21 mouse cellular contexts compared by ENCODE assay signal in genomic region chr6:146753560-146754160, GRCm38 (mm10). TPM values are rescaled to one million over a fixed set of nuclear protein-coding genes. Genes with fewer than 3 reads are reported as not detected.
DNase-seq lines count a peak whose midpoint lies in the region; ATAC-seq and TF ChIP-seq lines count a peak whose summit lies in the region.
"Had no signal": no experiment of that assay in that cellular context is flagged by ENCODE, and none has a peak within 500 bp of the region (broad histone marks: within the 10 kb centered on the region; RNA-seq: fewer than 3 reads in every experiment).

No protein-coding gene starts in this region.

- ATAC-seq in heart, postnatal 0 days (ENCODE audit: insufficient read depth, low read depth), result no peak
- ATAC-seq in embryonic facial prominence, embryonic 15.5 days (ENCODE audit: insufficient number of reproducible peaks, low FRiP score, low TSS enrichment, low read depth), result no peak
- no peak for ATAC-seq in neural tube, embryonic 14.5 days (ENCODE audit: low read depth)
- ATAC-seq: intestine, embryonic 16.5 days; lung, postnatal 0 days; Patski had no signal

- DNase-seq in gastrocnemius, adult 2 months, result no peak
- no peak for DNase-seq in gastrocnemius, adult 18-20 months (ENCODE audit: low spot score)
- DNase-seq in heart, postnatal 0 days (ENCODE audit: low spot score), result no peak
- no peak for DNase-seq in heart, adult 9 months (ENCODE audit: low spot score in 2 of 2)
- DNase-seq in adrenal gland, postnatal 14 days, result no peak
- DNase-seq in midbrain, embryonic 10.5 days (ENCODE audit: low spot score), result no peak
- DNase-seq: cerebellum, postnatal 36 days; gastrocnemius, postnatal 36 days; layer of hippocampus, adult 9-11 months; right cerebral cortex, postnatal 25 days; thymus, postnatal 25 days had no signal

- H3K4me1 ChIP-seq in heart, postnatal 0 days (ENCODE audit: control insufficient read depth, insufficient read depth), result peaks cover 53% of the 10 kb centered on the region
- peaks cover 11% of the 10 kb centered on the region; the same call in 1 of the 2 replicates for H3K4me1 ChIP-seq in embryonic facial prominence, embryonic 15.5 days
- 0 out of 2 replicates have a peak, but pooled peaks cover 5% of the 10 kb centered on the region for H3K4me1 ChIP-seq in neural tube, embryonic 14.5 days (ENCODE audit: control insufficient read depth, insufficient read depth, low read length)
- H3K4me1 ChIP-seq in midbrain, embryonic 10.5 days, result peaks cover 13% of the 10 kb centered on the region

- intact Hi-C loops in gastrocnemius, adult 2 months (cut with DNase I), result no loop called here

- no peak overlapping the region for H3K9ac ChIP-seq in heart, postnatal 0 days (replicated peaks; ENCODE audit: low read depth, low read length)
- H3K9ac ChIP-seq in embryonic facial prominence, embryonic 15.5 days, result no peak overlapping the region
- no peak overlapping the region for H3K9ac ChIP-seq in neural tube, embryonic 14.5 days (replicated peaks; ENCODE audit: low read depth, low read length)
- H3K9ac ChIP-seq: hindbrain, embryonic 14.5 days; liver, embryonic 14.5 days had no signal

- 29% methylated on average over 2 of the region's 2 CpGs for WGBS in heart, postnatal 0 days
- 27% methylated on average over 2 of the region's 2 CpGs for WGBS in embryonic facial prominence, embryonic 15.5 days
- 76% methylated on average over 2 of the region's 2 CpGs for WGBS in neural tube, embryonic 14.5 days
- WGBS in midbrain, embryonic 10.5 days, result 90% methylated on average over 2 of the region's 2 CpGs

- 0 out of 2 replicates have a peak overlapping the region, but pooled peaks have one; percentile 0 for H3K27ac ChIP-seq in gastrocnemius, adult 2 months
- peak overlapping the region; percentile 20 for H3K27ac ChIP-seq in heart, postnatal 0 days (ENCODE audit: low read depth)
- peak overlapping the region; percentile 74 for H3K27ac ChIP-seq in embryonic facial prominence, embryonic 15.5 days (replicated peaks)
- 0 out of 2 replicates have a peak overlapping the region, but pooled peaks have one; percentile 10 for H3K27ac ChIP-seq in neural tube, embryonic 14.5 days (ENCODE audit: low read depth, low read length)
- H3K27ac ChIP-seq in midbrain, embryonic 10.5 days (replicated peaks), result no peak overlapping the region
- H3K27ac ChIP-seq: hindbrain, embryonic 14.5 days; kidney, postnatal 0 days; liver, embryonic 14.5 days had no signal

- H3K36me3 ChIP-seq in heart, postnatal 0 days (replicated peaks; ENCODE audit: control insufficient read depth, insufficient read depth, low read length), result no peaks in the 10 kb centered on the region
- H3K36me3 ChIP-seq in embryonic facial prominence, embryonic 15.5 days, result no peaks in the 10 kb centered on the region
- H3K36me3 ChIP-seq in neural tube, embryonic 14.5 days (ENCODE audit: control insufficient read depth, insufficient read depth, low read length), result no peaks in the 10 kb centered on the region
- no peaks in the 10 kb centered on the region for H3K36me3 ChIP-seq in midbrain, embryonic 10.5 days

- TF ChIP-seq CTCF in gastrocnemius, adult 2 months (IDR thresholded peaks at IDR 0.05), result no peak
- TF ChIP-seq CTCF in heart, postnatal 0 days (IDR thresholded peaks at IDR 0.05; ENCODE audit: low read depth), result no peak

- no peak for TF ChIP-seq EP300 in heart, postnatal 0 days (IDR thresholded peaks at IDR 0.05; ENCODE audit: low read depth)

- H3K4me3 ChIP-seq in gastrocnemius, adult 2 months, result no peak overlapping the region
- no peak overlapping the region for H3K4me3 ChIP-seq in heart, postnatal 0 days (ENCODE audit: low read depth, low read length)
- H3K4me3 ChIP-seq in embryonic facial prominence, embryonic 15.5 days (replicated peaks), result no peak overlapping the region
- no peak overlapping the region for H3K4me3 ChIP-seq in neural tube, embryonic 14.5 days (ENCODE audit: low read depth, low read length)
- no peak overlapping the region for H3K4me3 ChIP-seq in midbrain, embryonic 10.5 days
- H3K4me3 ChIP-seq: myocyte had no signal

- H3K27me3 ChIP-seq in heart, postnatal 0 days (ENCODE audit: control insufficient read depth, insufficient read depth, low read length), result no peaks in the 10 kb centered on the region
- H3K27me3 ChIP-seq in embryonic facial prominence, embryonic 15.5 days, result no peaks in the 10 kb centered on the region
- H3K27me3 ChIP-seq in neural tube, embryonic 14.5 days (ENCODE audit: control insufficient read depth, insufficient read depth, low read length), result no peaks in the 10 kb centered on the region
- H3K27me3 ChIP-seq in midbrain, embryonic 10.5 days (ENCODE audit: low read depth, poor library complexity, severe bottlenecking), result no peaks in the 10 kb centered on the region
- H3K27me3 ChIP-seq: Patski had no signal

- no peak overlapping the region for H3K4me2 ChIP-seq in heart, postnatal 0 days (ENCODE audit: low read depth, low read length)
- no peak overlapping the region for H3K4me2 ChIP-seq in embryonic facial prominence, embryonic 15.5 days (replicated peaks)
- no peak overlapping the region for H3K4me2 ChIP-seq in neural tube, embryonic 14.5 days (ENCODE audit: low read depth, low read length)
- H3K4me2 ChIP-seq: hindbrain, embryonic 14.5 days; midbrain, embryonic 11.5 days had no signal

- no peaks in the 10 kb centered on the region for H3K9me3 ChIP-seq in heart, postnatal 0 days (replicated peaks; ENCODE audit: control insufficient read depth, low read length)
- no peaks in the 10 kb centered on the region for H3K9me3 ChIP-seq in embryonic facial prominence, embryonic 15.5 days (replicated peaks)
- H3K9me3 ChIP-seq in neural tube, embryonic 14.5 days (ENCODE audit: control insufficient read depth, low read length), result no peaks in the 10 kb centered on the region
- H3K9me3 ChIP-seq in midbrain, embryonic 10.5 days (replicated peaks), result no peaks in the 10 kb centered on the region

RNA-seq across cellular contexts. Expression of gene Stk38l, which starts 28.9 kb away (rescaled TPM):
- total RNA-seq in gastrocnemius, adult 2 months (2021), result 10 to 100 TPM; 11.4 to 11.8 TPM
- total RNA-seq in gastrocnemius, adult 18-20 months (2021), result 10 to 100 TPM in 1 of 2 experiments, 1 to 10 TPM in 1; 8.7 to 10.1 TPM
- total RNA-seq in heart, postnatal 0 days (2014; rRNA removed; ENCODE audit: low replicate concordance), result 9.9 and 13.4 TPM in 2 replicates
- polyA plus RNA-seq in heart, postnatal 0 days (2015; fragmentation: Nextera tagmentation; extraction: Ambion mirVana), result 17.7 and 20.5 TPM in 2 replicates
- polyA plus RNA-seq in embryonic facial prominence, embryonic 15.5 days (2015; fragmentation: Nextera tagmentation; extraction: Ambion mirVana), result 16.7 and 16.9 TPM in 2 replicates
- 13.9 and 18.2 TPM in 2 replicates for polyA plus RNA-seq in neural tube, embryonic 14.5 days (2014; fragmentation: Nextera tagmentation; extraction: Ambion mirVana)
- total RNA-seq in adrenal gland, postnatal 14 days (2021), result 17.8 and 18.9 TPM in 2 replicates
- 21.0 and 21.2 TPM in 2 replicates for polyA plus RNA-seq in midbrain, embryonic 10.5 days (2016; fragmentation: Nextera tagmentation; extraction: Ambion mirVana)

RNA-seq across cellular contexts. Expression of gene Arntl2, which starts 42.2 kb away (rescaled TPM):
- under 1 TPM; 0.50 to 0.99 TPM for total RNA-seq in gastrocnemius, adult 2 months (2021)
- total RNA-seq in gastrocnemius, adult 18-20 months (2021), result under 1 TPM; 0.43 TPM
- 3.2 TPM in 1 of 2 replicates, not detected in the other for total RNA-seq in heart, postnatal 0 days (2014; rRNA removed; ENCODE audit: low replicate concordance)
- 1.8 and 3.1 TPM in 2 replicates for polyA plus RNA-seq in heart, postnatal 0 days (2015; fragmentation: Nextera tagmentation; extraction: Ambion mirVana)
- 7.2 and 11.5 TPM in 2 replicates for polyA plus RNA-seq in embryonic facial prominence, embryonic 15.5 days (2015; fragmentation: Nextera tagmentation; extraction: Ambion mirVana)
- 3.2 and 3.7 TPM in 2 replicates for polyA plus RNA-seq in neural tube, embryonic 14.5 days (2014; fragmentation: Nextera tagmentation; extraction: Ambion mirVana)
- 1.3 and 3.2 TPM in 2 replicates for total RNA-seq in adrenal gland, postnatal 14 days (2021)
- 1.9 and 2.0 TPM in 2 replicates for polyA plus RNA-seq in midbrain, embryonic 10.5 days (2016; fragmentation: Nextera tagmentation; extraction: Ambion mirVana)
